In the genomic region with DNA sequence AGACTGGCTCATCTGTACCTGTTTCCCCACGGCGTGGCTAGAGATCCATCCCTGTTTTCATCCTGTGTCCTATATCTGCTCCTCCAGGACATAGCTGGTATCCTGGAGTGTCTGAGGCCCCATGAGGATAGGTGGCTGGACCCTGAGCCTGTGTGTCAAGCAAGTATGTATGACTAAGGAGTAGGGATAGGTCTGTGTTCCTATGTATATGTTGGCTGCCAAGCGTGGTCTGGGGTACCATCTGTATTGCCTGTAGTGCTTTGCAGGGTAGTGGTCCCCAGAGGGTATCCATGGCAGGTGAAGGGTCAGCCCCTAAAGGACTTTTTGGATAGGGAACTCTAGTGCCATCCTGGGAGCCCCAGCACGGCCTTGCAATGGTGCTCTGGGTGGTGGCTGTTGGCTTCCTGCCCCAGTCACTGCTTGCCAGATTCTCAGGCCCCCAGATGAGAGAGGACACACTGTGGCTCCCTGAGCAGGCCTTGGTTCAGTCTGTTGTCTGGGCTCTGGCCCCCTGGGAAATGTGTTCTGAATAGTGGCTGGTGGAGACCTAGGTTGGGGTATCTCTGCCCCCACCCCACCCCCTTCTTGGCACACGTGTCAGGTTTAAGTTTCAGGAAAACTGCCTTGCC, we compare ENCODE assay signal across 8 mouse cellular contexts. TPM values are rescaled to one million over a fixed set of nuclear protein-coding genes. Genes with fewer than 3 reads are reported as not detected.
DNase-seq lines count a peak whose midpoint lies in the region.

No protein-coding gene starts in this region.

- intact Hi-C loops in heart, postnatal 25 days (cut with DNase I), result loop anchor here (5.0 kb wide), 2 partner anchors 143 to 223 kb away; no protein-coding TSS in a partner anchor
- intact Hi-C loops in heart, postnatal 10 days (cut with DNase I), result no loop called here

- peak; percentile 96 for DNase-seq in heart, adult 11 months
- DNase-seq in heart, postnatal 25 days (ENCODE audit: low spot score), result no peak
- peak; percentile 37 for DNase-seq in 3134 (ENCODE audit: extremely low read depth, insufficient read length, low spot score)
- DNase-seq in cerebellum, adult 9-11 months, result peak; percentile 80
- peak; percentile 69 to 70 for DNase-seq in heart, postnatal 10 days
- DNase-seq in lung, postnatal 4 days, result peak; percentile 30 to 59
- DNase-seq in thymus, adult 18-20 months, result no peak
- no peak for DNase-seq in embryo, embryonic 10.5 days (ENCODE audit: low spot score)

RNA-seq across cellular contexts. Expression of a gene that starts 2.5 kb away (rescaled TPM):
- total RNA-seq in heart, postnatal 25 days (2021), result 10 to 100 TPM; 48.4 to 49.3 TPM
- 10 to 100 TPM; 50.1 TPM for total RNA-seq in heart, postnatal 10 days (2021)

RNA-seq across cellular contexts. Expression of a gene that starts 26.3 kb away (rescaled TPM):
- total RNA-seq in heart, postnatal 25 days (2021), result not detected
- total RNA-seq in heart, postnatal 10 days (2021), result under 1 TPM in 1 of 2 experiments, not detected in 1; 0.41 TPM

RNA-seq across cellular contexts. Expression of a gene that starts 39.5 kb away (rescaled TPM):
- total RNA-seq in heart, postnatal 25 days (2021), result 1,000 to 10,000 TPM; 1,410 to 1,505 TPM
- total RNA-seq in heart, postnatal 10 days (2021), result 1,000 to 10,000 TPM; 1,259 to 1,405 TPM

RNA-seq across cellular contexts. Expression of a gene that starts 45.6 kb away (rescaled TPM):
- 100 to 1,000 TPM; 178 to 211 TPM for total RNA-seq in heart, postnatal 25 days (2021)
- total RNA-seq in heart, postnatal 10 days (2021), result 100 to 1,000 TPM; 260 to 267 TPM

RNA-seq across cellular contexts. Expression of a gene that starts 55.7 kb away (rescaled TPM):
- total RNA-seq in heart, postnatal 25 days (2021), result under 1 TPM; 0.61 to 0.83 TPM
- 1 to 10 TPM; 2.5 to 2.8 TPM for total RNA-seq in heart, postnatal 10 days (2021)

Comparison
In these comparisons a context has a peak if more than half of its experiments do, and no peak if none do; other contexts are left out.
1. DNase-seq: peak in heart, adult 11 months (single experiment), 3134 (single experiment), cerebellum, adult 9-11 months (single experiment), heart, postnatal 10 days (2 of 2) and lung, postnatal 4 days (2 of 2); none in heart, postnatal 25 days (single experiment), thymus, adult 18-20 months (0 of 2) and embryo, embryonic 10.5 days (single experiment).